Mouse (Mus musculus): Measurements from ENCODE around the gene Wipf1. TPM values are rescaled to one million over a fixed set of nuclear protein-coding genes. Genes with fewer than 3 reads are reported as not detected.
A peak's percentile ranks its signal among the peaks of the same experiment; 100 is the strongest.

Wipf1 gene
- polyA plus RNA-seq, 1 experiment from 2014 or later, result 4.1 TPM

DNA sequence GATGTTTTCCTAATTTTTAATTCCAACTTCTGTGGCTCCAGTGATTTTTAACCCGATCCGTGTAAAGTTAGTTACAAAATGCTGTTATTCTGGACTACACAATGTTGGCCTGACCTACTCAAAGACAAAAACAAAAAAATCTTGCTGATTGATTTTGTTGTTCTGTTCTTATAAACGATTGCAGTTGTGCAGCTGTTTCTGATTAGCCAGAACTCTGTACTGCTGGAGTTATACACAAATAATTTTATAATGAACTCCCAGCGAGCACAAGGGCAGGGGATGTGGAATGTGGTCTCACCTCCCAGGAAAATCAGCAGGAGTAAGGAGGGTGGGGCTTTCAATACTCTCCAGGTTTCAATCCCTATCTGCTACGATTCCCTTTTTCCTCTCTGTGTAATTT is 10.6 kb downstream of the Wipf1 start:
- H3K4me3 ChIP-seq (ENCODE audit: low read depth, low read length), result no peak overlapping the region
- no peak overlapping the region for H3K27ac ChIP-seq (ENCODE audit: low read length)
- no peak for ATAC-seq (ENCODE audit: low read depth)
- no peaks in the 10 kb centered on the region for H3K27me3 ChIP-seq (ENCODE audit: control insufficient read depth, insufficient read depth, low read depth, low read length)
- no peak overlapping the region for H3K4me2 ChIP-seq (ENCODE audit: low read depth, low read length)
- H3K36me3 ChIP-seq (ENCODE audit: control insufficient read depth, insufficient read depth), result no peaks in the 10 kb centered on the region; the same call in 1 of the 2 replicates
- no peaks in the 10 kb centered on the region for H3K9me3 ChIP-seq (replicated peaks; ENCODE audit: control insufficient read depth, low read length)
- peaks cover 3% of the 10 kb centered on the region; the same call in 1 of the 2 replicates for H3K4me1 ChIP-seq (ENCODE audit: control insufficient read depth, low read depth, low read length)
- WGBS (ENCODE audit: insufficient replicate concordance), result 67% methylated on average over 5 of the region's 5 CpGs
- no peak overlapping the region for H3K9ac ChIP-seq (ENCODE audit: low read depth, low read length)

DNA sequence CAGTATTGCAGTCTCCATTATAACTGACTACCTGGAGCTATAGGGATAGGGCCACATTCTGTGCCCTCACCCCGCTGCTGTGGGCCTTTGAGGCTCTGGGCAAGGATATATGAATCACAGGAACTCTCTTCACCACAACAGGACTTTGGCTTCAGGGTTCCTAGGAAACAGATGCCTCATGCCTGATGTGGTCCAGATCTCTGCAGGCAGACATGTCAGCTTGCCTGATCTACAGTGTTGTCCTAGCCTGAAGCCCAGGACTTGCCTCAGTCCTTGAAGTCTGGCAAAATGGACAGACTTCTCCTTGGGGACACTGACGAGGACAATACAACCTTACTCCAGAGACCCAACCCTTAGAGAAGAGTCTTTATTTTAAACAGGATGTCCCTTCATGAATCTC is 11.2 kb downstream of the Wipf1 start:
- Histone ChIP-seq H3K4me2 (ENCODE audit: low read depth, low read length) (no peak overlapping the region), H3K27ac (ENCODE audit: low read length) (no peak overlapping the region), H3K36me3 (ENCODE audit: control insufficient read depth, insufficient read depth) (no peaks in the 10 kb centered on the region; the same call in 1 of the 2 replicates), H3K4me1 (ENCODE audit: control insufficient read depth, low read depth, low read length) (peaks cover 3% of the 10 kb centered on the region; the same call in 1 of the 2 replicates), H3K4me3 (ENCODE audit: low read depth, low read length) (no peak overlapping the region), H3K27me3 (ENCODE audit: control insufficient read depth, insufficient read depth, low read depth, low read length) (no peaks in the 10 kb centered on the region), H3K9ac (ENCODE audit: low read depth, low read length) (no peak overlapping the region), H3K9me3 (replicated peaks; ENCODE audit: control insufficient read depth, low read length) (no peaks in the 10 kb centered on the region)
- ATAC-seq (ENCODE audit: low read depth), result no peak
- WGBS (ENCODE audit: insufficient replicate concordance), result 66% methylated on average over 2 of the region's 2 CpGs

DNA sequence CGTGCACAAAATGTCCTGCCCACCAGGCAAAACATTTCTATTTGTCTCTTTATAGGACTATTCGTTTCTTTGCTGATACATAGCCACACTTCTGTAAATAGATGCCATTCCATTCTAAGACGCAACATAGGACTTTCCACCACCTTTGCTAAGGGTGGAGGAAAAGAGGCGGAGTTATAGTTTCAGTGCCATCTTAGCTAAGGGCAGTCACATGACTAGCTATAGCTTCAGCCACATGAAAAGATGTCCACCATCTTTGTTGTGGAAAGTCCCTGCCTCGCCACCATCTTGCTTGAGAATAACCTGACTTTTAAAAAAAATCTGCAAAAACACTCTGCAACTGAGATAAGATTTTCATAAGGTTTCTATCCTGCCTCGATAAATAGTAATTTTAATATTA is 15.4 kb downstream of the Wipf1 start:
- H3K27ac ChIP-seq (ENCODE audit: low read length), result no peak overlapping the region

DNA sequence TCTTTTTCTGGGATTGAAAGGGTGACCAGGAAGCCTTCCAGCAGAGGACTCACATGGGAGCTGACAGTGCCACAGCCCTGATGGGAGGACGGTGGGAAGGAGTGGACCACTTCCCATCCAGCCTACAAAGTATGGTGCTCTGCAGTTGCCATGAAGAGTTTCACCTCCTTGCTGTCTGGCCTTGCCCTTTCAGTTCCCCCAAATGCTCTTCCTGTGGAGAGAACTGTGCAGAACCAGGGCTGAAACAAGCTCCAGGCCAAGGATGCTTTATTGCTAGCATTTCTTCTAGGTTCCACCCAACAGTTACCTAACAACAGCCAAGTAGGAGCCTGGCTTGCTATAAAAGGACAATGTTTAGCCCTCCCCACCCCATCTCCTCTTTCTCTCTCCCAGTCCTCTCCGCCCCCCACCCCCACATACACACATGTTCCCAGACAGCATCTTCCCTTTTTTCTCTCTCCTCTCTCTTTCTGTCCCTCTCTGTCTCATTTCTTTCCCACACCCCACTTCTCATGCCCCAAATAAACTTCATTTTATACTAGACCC is 16.3 kb downstream of the Wipf1 start:
- H3K36me3 ChIP-seq (ENCODE audit: control insufficient read depth, insufficient read depth), result no peaks in the 10 kb centered on the region; the same call in 1 of the 2 replicates

More for the DNA sequence above, 15.4 kb downstream of the Wipf1 start:
- Histone ChIP-seq H3K9ac (ENCODE audit: low read depth, low read length) (no peak overlapping the region), H3K36me3 (ENCODE audit: control insufficient read depth, insufficient read depth) (no peaks in the 10 kb centered on the region; the same call in 1 of the 2 replicates), H3K4me1 (ENCODE audit: control insufficient read depth, low read depth, low read length) (peaks cover 9% of the 10 kb centered on the region; the same call in 1 of the 2 replicates), H3K27me3 (ENCODE audit: control insufficient read depth, insufficient read depth, low read depth, low read length) (no peaks in the 10 kb centered on the region), H3K4me2 (ENCODE audit: low read depth, low read length) (no peak overlapping the region), H3K9me3 (replicated peaks; ENCODE audit: control insufficient read depth, low read length) (no peaks in the 10 kb centered on the region), H3K4me3 (ENCODE audit: low read depth, low read length) (no peak overlapping the region)
- ATAC-seq (ENCODE audit: low read depth), result no peak
- 69% methylated on average over 6 of the region's 6 CpGs for WGBS (ENCODE audit: insufficient replicate concordance)

DNA sequence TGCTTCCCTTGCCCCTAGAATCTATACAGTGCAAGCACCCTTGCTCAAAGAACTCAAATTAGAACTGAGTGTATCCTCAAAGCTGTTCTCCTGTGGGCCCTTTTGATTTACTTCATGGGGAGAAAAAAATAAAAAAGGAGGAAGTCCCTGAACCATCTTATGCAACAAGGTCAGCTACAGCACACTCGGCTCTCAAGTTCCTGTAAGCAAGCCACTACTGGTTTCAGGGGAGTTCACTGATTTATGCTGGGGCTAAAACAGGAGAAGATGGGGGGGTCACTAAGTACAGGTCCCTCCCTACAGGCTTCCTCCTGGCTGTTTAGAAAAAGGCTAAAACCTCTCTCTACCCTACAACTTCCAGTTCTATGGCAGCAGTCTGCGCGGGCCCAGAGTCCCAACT is 17.5 kb downstream of the Wipf1 start:
- WGBS (ENCODE audit: insufficient replicate concordance), result 53% methylated on average over 3 of the region's 3 CpGs
- Histone ChIP-seq H3K4me3 (ENCODE audit: low read depth, low read length) (no peak overlapping the region), H3K36me3 (ENCODE audit: control insufficient read depth, insufficient read depth) (no peaks in the 10 kb centered on the region; the same call in 1 of the 2 replicates), H3K9me3 (replicated peaks; ENCODE audit: control insufficient read depth, low read length) (no peaks in the 10 kb centered on the region), H3K4me1 (ENCODE audit: control insufficient read depth, low read depth, low read length) (peaks cover 12% of the 10 kb centered on the region; the same call in 1 of the 2 replicates), H3K27me3 (ENCODE audit: control insufficient read depth, insufficient read depth, low read depth, low read length) (no peaks in the 10 kb centered on the region), H3K9ac (ENCODE audit: low read depth, low read length) (no peak overlapping the region), H3K4me2 (ENCODE audit: low read depth, low read length) (no peak overlapping the region), H3K27ac (ENCODE audit: low read length) (0 out of 2 replicates have a peak overlapping the region, but pooled peaks have one; percentile 25)
- 0 out of 2 replicates have a peak, but pooled peaks have one; percentile 24 for ATAC-seq (ENCODE audit: low read depth)

More for the DNA sequence above, 16.3 kb downstream of the Wipf1 start:
- WGBS (ENCODE audit: insufficient replicate concordance), result 67% methylated on average over 2 of the region's 2 CpGs
- H3K27ac ChIP-seq (ENCODE audit: low read length), result no peak overlapping the region
- H3K4me1 ChIP-seq (ENCODE audit: control insufficient read depth, low read depth, low read length), result peaks cover 12% of the 10 kb centered on the region; the same call in 1 of the 2 replicates
- no peak overlapping the region for H3K4me2 ChIP-seq (ENCODE audit: low read depth, low read length)
- H3K4me3 ChIP-seq (ENCODE audit: low read depth, low read length), result no peak overlapping the region
- no peaks in the 10 kb centered on the region for H3K9me3 ChIP-seq (replicated peaks; ENCODE audit: control insufficient read depth, low read length)
- H3K9ac ChIP-seq (ENCODE audit: low read depth, low read length), result no peak overlapping the region
- no peak for ATAC-seq (ENCODE audit: low read depth)
- no peaks in the 10 kb centered on the region for H3K27me3 ChIP-seq (ENCODE audit: control insufficient read depth, insufficient read depth, low read depth, low read length)

DNA sequence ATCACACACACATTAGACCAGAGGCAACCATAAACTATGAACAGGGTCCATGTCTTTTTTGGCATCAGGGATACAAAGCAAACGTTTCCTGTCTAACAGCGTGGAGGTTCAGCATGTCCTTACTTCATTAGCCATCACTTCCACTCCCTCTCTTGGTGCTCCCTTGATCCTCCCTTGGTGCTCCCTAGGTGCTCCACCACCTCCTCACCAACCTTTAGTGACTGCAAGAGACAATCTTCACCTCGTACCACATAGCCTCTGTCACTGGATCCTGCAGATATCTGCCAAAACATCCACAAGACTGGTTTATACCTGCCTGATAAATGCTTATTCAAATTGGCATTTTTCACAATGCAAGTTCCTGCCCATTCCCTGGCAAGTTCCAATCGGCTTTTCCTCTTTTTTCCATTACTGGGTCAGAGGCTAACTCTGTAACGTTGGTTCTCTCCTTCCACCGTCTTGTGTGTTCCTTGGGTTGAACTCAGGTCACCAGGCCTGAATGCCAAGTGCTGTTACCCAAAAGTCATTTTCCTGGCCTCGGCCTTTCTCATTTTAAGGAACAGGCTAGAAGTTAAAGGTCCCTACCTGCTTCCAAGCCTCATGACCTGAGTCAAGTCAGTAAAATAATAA is 18.7 kb downstream of the Wipf1 start:
- Histone ChIP-seq H3K36me3 (ENCODE audit: control insufficient read depth, insufficient read depth) (no peaks in the 10 kb centered on the region), H3K9ac (ENCODE audit: low read depth, low read length) (no peak overlapping the region), H3K4me3 (ENCODE audit: low read depth, low read length) (no peak overlapping the region), H3K4me2 (ENCODE audit: low read depth, low read length) (no peak overlapping the region), H3K9me3 (replicated peaks; ENCODE audit: control insufficient read depth, low read length) (no peaks in the 10 kb centered on the region), H3K27ac (ENCODE audit: low read length) (no peak overlapping the region), H3K27me3 (ENCODE audit: control insufficient read depth, insufficient read depth, low read depth, low read length) (no peaks in the 10 kb centered on the region), H3K4me1 (ENCODE audit: control insufficient read depth, low read depth, low read length) (peaks cover 12% of the 10 kb centered on the region; the same call in 1 of the 2 replicates)
- WGBS (ENCODE audit: insufficient replicate concordance), result 68% methylated on average over 7 of the region's 7 CpGs
- no peak for ATAC-seq (ENCODE audit: low read depth)

DNA sequence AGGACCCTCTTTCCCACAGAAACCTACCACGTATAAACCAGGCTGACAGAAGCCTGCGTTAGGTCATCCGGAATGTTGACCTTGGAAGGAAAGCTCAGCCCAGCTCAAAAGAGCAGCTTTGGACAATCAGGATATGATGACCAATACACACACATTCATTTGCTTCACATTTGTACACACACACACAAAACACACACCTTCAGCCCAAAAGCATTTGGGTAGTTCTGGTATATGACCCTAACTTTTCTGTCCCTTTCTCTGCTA is 19.6 kb downstream of the Wipf1 start:
- H3K36me3 ChIP-seq (ENCODE audit: control insufficient read depth, insufficient read depth), result no peaks in the 10 kb centered on the region
- no peak for ATAC-seq (ENCODE audit: low read depth)
- no peaks in the 10 kb centered on the region for H3K9me3 ChIP-seq (replicated peaks; ENCODE audit: control insufficient read depth, low read length)
- H3K27ac ChIP-seq (ENCODE audit: low read length), result no peak overlapping the region
- H3K27me3 ChIP-seq (ENCODE audit: control insufficient read depth, insufficient read depth, low read depth, low read length), result no peaks in the 10 kb centered on the region
- H3K9ac ChIP-seq (ENCODE audit: low read depth, low read length), result no peak overlapping the region
- 69% methylated on average over 3 of the region's 3 CpGs for WGBS (ENCODE audit: insufficient replicate concordance)
- H3K4me1 ChIP-seq (ENCODE audit: control insufficient read depth, low read depth, low read length), result peaks cover 12% of the 10 kb centered on the region
- no peak overlapping the region for H3K4me3 ChIP-seq (ENCODE audit: low read depth, low read length)
- no peak overlapping the region for H3K4me2 ChIP-seq (ENCODE audit: low read depth, low read length)

DNA sequence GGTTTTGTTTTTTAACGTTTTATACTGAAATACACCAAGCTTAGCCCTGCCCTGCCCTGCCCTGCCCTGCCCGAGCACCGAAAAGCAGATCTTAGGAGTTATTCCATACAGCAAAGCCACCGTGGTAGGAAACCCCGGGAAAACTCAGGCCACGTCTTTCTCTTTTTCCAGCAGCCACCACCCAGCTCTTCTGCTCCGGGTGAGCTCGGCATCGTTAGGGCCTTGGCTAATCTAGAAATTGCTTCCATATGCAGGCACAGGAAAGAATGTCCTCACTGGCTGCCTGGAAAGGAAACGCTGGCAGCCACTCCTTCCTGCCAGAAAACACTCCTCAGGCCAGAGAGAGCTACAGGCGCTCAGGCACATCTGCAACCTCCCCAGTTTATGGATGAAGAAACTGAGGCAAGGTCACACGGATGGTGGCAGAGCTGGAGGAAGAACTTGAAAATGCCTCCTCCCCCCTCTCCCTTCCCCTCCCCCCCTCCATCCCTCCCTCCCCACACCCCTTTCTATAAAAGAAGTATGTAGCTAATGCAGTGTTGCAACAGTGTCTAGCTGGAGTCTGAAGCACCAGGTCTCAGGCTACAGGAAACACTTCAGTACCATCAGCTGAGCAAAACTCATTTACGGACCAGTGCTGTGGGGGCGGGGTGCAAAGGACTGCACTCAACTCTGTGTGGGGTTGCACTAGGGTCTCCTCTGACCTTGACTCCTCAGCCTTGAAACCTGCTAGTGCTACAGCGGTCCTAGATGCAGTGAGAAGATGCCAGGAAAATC is 20.1 kb downstream of the Wipf1 start:
- Histone ChIP-seq H3K4me1 (ENCODE audit: control insufficient read depth, low read depth, low read length) (peaks cover 12% of the 10 kb centered on the region), H3K4me2 (ENCODE audit: low read depth, low read length) (no peak overlapping the region), H3K27ac (ENCODE audit: low read length) (no peak overlapping the region), H3K4me3 (ENCODE audit: low read depth, low read length) (no peak overlapping the region), H3K36me3 (ENCODE audit: control insufficient read depth, insufficient read depth) (no peaks in the 10 kb centered on the region), H3K9ac (ENCODE audit: low read depth, low read length) (no peak overlapping the region), H3K9me3 (replicated peaks; ENCODE audit: control insufficient read depth, low read length) (no peaks in the 10 kb centered on the region), H3K27me3 (ENCODE audit: control insufficient read depth, insufficient read depth, low read depth, low read length) (no peaks in the 10 kb centered on the region)
- peak; percentile 14; the same call in 1 of the 2 replicates for ATAC-seq (ENCODE audit: low read depth)
- WGBS (ENCODE audit: insufficient replicate concordance), result 28% methylated on average over 15 of the region's 15 CpGs

DNA sequence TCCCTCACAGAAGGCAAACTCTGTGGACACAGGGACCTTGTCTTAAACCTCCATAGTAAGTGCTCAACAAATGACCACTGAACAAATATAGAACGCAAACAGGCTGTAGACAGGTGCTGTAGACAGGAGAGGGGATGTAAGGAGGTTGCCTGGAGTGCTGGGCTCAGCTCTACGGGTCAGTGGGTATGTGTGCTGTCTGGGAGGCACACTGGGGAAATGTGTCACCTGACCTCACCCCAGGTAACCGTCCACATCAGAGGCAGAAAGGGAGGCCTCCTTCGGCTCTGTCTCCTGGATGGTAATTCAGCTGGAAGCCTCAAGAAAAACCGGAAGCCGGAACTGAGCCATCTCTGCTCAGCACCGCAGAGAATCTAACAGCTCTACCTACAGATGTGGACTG is 21.6 kb downstream of the Wipf1 start:
- Histone ChIP-seq H3K4me1 (ENCODE audit: control insufficient read depth, low read depth, low read length) (peaks cover 16% of the 10 kb centered on the region), H3K9ac (ENCODE audit: low read depth, low read length) (no peak overlapping the region), H3K4me2 (ENCODE audit: low read depth, low read length) (no peak overlapping the region), H3K9me3 (replicated peaks; ENCODE audit: control insufficient read depth, low read length) (no peaks in the 10 kb centered on the region), H3K27me3 (ENCODE audit: control insufficient read depth, insufficient read depth, low read depth, low read length) (no peaks in the 10 kb centered on the region), H3K27ac (ENCODE audit: low read length) (no peak overlapping the region), H3K4me3 (ENCODE audit: low read depth, low read length) (no peak overlapping the region), H3K36me3 (ENCODE audit: control insufficient read depth, insufficient read depth) (no peaks in the 10 kb centered on the region)
- 75% methylated on average over 7 of the region's 7 CpGs for WGBS (ENCODE audit: insufficient replicate concordance)
- ATAC-seq (ENCODE audit: low read depth), result no peak

All from liver, embryonic 16.5 days (tissue).